Mouse (Mus musculus) olfactory bulb, adult 2 months (tissue): Measurements from ENCODE around the gene Nktr. TPM values are rescaled to one million over a fixed set of nuclear protein-coding genes. Genes with fewer than 3 reads are reported as not detected.
A peak's percentile ranks its signal among the peaks of the same experiment; 100 is the strongest.

Experiments
- H3K27ac ChIP-seq: fragments of 200-500 bp; 2 replicates; pipeline ENCODE4 v1.5.1; 2012; ENCODE audit warnings: low read depth, low read length; ENCODE audit not compliant: insufficient read depth
- H3K4me1 ChIP-seq: fragments of 200-500 bp; 2 replicates; pipeline ENCODE4 v1.6.1; 2012; ENCODE audit warnings: low read length; ENCODE audit not compliant: control insufficient read depth, insufficient read depth
- H3K4me3 ChIP-seq: fragments of 200-500 bp; 2 replicates; pipeline ENCODE4 v1.5.1; 2012; ENCODE audit warnings: mild to moderate bottlenecking, low read depth, low read length, moderate library complexity; ENCODE audit not compliant: insufficient read depth
- CTCF ChIP-seq: fragments of 200-500 bp; IDR thresholded peaks from 2 replicates; pipeline ENCODE4 v1.5.1; 2012; ENCODE audit warnings: low read depth, mild to moderate bottlenecking, low read length, moderate library complexity; ENCODE audit not compliant: insufficient read depth
- POLR2A ChIP-seq: fragments of 200-500 bp; IDR thresholded peaks from 2 replicates; pipeline ENCODE4 v1.6.1; 2012; ENCODE audit warnings: mild to moderate bottlenecking, low read depth, low read length, moderate library complexity; ENCODE audit not compliant: insufficient read depth
- WGBS: fragments of 180-500 bp; shearing (Covaris S2); methylation state at CpG from one replicate; pipeline ENCODE4 v1.1.7; 2018; 5-methylcytosine and 5-hydroxymethylcytosine counted together
- polyA plus RNA-seq: library from polyadenylated mRNA; stranded (reverse); fragments of >200 nt; gene quantifications from 2 replicates; pipeline ENCODE4 v1.2.4, GENCODE M21; 2012; ENCODE audit warnings: low replicate concordance; ENCODE audit not compliant: missing spikeins, insufficient read depth, insufficient read length

The Nktr gene
- polyA plus RNA-seq, 1 experiment, result 164 TPM

DNA sequence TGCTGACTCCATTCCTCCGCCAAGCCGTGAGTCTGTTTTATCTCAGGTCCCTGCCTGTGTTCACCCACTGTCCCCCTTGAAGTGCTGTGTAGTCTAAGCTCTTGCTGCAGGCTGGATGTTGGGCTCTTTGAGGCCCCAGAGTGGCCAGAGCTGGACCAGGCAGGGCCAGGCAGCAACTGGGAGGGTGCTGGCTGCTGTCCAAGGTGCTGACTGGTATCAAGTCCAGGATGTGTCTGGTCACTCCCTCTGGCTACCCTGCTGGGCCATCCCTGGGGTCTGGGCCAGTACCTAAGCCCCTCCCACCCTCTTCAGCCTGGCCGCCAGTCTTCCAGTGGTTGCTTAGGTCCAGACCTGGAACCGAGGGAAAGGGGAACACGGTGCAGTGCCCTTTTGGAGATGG, 72.2 kb downstream of the Nktr start:
- TF ChIP-seq CTCF, result no peak
- TF ChIP-seq POLR2A, result no peak
- peak overlapping the region; percentile 22 for H3K4me3 ChIP-seq
- peaks cover 46% of the 10 kb centered on the region for H3K4me1 ChIP-seq
- WGBS, result 42% methylated on average over 5 of the region's 5 CpGs
- peak overlapping the region; percentile 23; the same call in 1 of the 2 replicates for H3K27ac ChIP-seq

DNA sequence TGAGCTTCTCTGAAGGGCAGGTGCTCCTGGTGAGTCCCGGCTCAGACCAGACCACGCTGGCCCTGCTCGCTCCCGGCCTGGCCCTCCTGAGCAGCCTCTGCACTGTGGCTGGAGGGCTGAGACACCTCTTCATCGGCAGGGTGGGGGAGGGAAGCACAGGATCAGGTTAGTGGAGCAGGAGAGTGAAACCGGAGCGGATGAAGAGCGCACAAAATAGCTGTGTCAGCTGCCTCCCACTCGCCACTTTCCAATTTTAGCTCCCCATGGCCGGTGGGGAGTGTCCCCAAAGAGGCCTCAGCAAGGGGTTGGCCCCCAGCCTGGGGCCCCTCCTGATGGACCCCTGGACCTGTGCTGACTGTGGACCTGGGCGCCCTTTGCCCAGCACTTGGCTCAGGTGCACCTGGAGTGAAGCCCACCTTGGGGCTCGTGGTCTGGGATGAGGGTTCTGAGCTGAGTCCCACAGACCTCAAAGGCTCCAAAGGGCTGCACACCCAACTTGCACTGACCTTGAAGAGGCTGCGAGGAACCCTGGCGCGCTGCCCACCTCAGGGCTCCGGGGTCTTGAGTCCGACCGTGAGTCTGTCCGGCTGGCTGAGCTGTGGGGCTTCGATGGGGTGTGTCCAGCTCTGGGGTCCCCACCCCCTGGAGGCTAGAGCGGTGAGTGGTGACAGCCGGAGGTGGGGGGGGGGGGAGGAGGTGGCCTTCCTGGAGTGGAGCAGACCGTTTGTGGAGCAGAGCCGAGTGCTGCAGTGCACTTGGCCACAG, 73.0 kb downstream of the Nktr start, which contains the start of gene Hhatl:
Hhatl (minus strand) TSS at position 751 of the 765 bp plus-strand sequence.
- H3K4me3 ChIP-seq, result peak within 1 kb of the TSS; percentile 22
- TF ChIP-seq POLR2A (no peak), CTCF (no peak)
- H3K4me1 ChIP-seq, result peaks cover 39% of the 10 kb centered on the region
- peak within 1 kb of the TSS; percentile 23; the same call in 1 of the 2 replicates for H3K27ac ChIP-seq
- 31% methylated on average over 24 of the region's 24 CpGs for WGBS

- TF ChIP-seq POLR2A (no peak), CTCF (no peak)
- Histone ChIP-seq H3K27ac (no peak overlapping the region), H3K4me1 (peaks cover 45% of the 10 kb centered on the region), H3K4me3 (no peak overlapping the region)
- WGBS, result 40% methylated on average over 1 of the region's 1 CpGs
These were observed 76.1 kb downstream of the Nktr start for GRCm38 (mm10) chr9:121794972-121795539.

DNA sequence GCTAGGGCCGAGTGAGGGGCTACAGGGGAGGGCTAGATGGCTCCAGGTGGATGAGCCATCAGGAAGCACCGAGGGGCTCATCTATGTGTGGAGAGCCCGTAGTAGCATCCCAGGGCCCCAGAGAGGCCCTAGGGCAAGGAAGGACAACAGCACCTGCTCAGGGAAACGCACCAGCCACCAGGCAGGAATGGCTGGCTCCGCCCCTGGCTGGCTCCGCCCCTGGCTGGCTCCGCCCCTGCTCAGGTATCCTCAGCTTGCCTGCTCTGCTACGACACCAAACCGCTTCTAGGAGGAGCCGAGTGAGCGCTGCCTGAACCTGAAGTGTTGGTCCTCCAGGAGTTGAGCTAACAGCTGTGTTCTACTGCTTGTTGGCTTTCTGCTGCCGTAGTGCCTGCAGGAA, 78.8 kb downstream of the Nktr start:
- no peak overlapping the region for H3K27ac ChIP-seq
- WGBS, result 56% methylated on average over 12 of the region's 12 CpGs
- TF ChIP-seq POLR2A, result no peak
- TF ChIP-seq CTCF, result no peak
- H3K4me3 ChIP-seq, result no peak overlapping the region
- H3K4me1 ChIP-seq, result peaks cover 21% of the 10 kb centered on the region

DNA sequence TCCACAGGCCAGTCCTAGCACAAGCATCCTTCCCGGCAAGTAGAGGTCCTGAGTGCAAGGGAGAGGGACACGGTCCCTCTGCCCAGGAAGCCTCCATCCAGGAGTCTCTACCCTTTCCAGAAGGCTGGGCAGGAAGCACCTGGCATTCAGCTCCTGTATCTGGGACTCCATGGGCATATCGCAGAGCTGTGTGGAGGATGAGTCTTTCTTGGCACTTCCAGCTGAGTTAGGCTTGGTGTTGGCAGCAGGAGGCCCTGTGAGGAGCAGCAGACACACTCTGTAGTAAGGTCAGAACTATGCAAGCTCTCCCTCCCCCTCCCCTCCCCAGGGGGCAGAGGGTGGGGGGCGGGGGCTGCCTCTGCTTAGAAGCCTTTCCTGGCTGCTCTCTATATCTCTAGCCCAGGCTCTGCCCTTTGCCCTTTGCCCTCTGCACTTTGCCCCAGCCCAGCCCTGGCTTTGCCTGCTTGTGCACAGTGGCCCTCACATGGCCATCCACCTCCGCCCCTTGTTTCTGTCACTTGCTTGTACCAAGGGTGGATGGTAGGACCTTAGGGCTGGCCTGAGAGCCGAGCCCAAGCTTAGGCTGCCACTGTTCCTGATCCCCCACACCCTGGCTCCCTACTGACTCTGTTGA, 80.0 kb downstream of the Nktr start:
- whole genome bisulfite sequencing, result 58% methylated on average over 6 of the region's 6 CpGs
- Histone ChIP-seq H3K4me1 (peaks cover 17% of the 10 kb centered on the region; the same call in 1 of the 2 replicates), H3K27ac (no peak overlapping the region), H3K4me3 (no peak overlapping the region)
- TF ChIP-seq POLR2A (no peak), CTCF (no peak)

DNA sequence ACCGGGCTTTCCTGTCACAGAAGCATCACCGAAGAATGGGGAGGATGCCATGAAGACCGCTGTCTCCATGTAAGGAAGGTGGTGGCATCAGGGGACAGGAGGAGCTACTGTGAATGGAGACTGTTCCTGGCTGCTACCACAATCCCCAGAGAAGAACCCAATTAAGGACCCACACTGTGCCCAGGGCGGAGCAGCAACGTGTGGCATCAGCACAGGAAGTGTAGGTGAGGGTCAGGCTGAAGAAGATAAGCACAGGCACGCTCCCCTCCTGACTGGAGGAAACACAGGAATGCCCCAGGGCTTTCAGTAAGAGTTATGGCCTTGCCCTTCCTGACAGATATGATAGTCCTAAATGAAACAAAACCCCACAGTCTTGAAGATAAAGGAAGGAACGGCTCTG, 83.8 kb downstream of the Nktr start:
- H3K4me1 ChIP-seq, result peaks cover 8% of the 10 kb centered on the region; the same call in 1 of the 2 replicates
- WGBS, result 83% methylated on average over 7 of the region's 7 CpGs
- no peak overlapping the region for H3K4me3 ChIP-seq
- no peak overlapping the region for H3K27ac ChIP-seq
- TF ChIP-seq POLR2A, result no peak
- TF ChIP-seq CTCF, result no peak

Other genes with a start within 250 kb of the Nktr start
- gene Cck, start 223.5 kb upstream of the Nktr start, polyA plus RNA-seq, result not detected in 2 replicates
- not detected in 2 replicates for gene Lyzl4, start 77.1 kb upstream of the Nktr start, polyA plus RNA-seq
- gene Vipr1, start 76.5 kb upstream of the Nktr start, polyA plus RNA-seq, result not detected in 2 replicates
- not detected in 2 replicates for gene Sec22c, start 13.7 kb upstream of the Nktr start, polyA plus RNA-seq
- not detected in 2 replicates for gene Ss18l2, start 8.8 kb upstream of the Nktr start, polyA plus RNA-seq
- not detected in 2 replicates for gene Zfp651, start 40.2 kb downstream of the Nktr start, polyA plus RNA-seq
- not detected in 2 replicates for gene Klhl40, start 58.4 kb downstream of the Nktr start, polyA plus RNA-seq
- not detected in 2 replicates for gene Hhatl, start 73.3 kb downstream of the Nktr start, polyA plus RNA-seq
- not detected in 2 replicates for gene Ccdc13, start 120.3 kb downstream of the Nktr start, polyA plus RNA-seq
- gene Higd1a, start 139.2 kb downstream of the Nktr start, polyA plus RNA-seq, result not detected in 2 replicates
- not detected in 2 replicates for gene Ackr2, start 179.2 kb downstream of the Nktr start, polyA plus RNA-seq
- not detected in 2 replicates for gene Cyp8b1, start 197.1 kb downstream of the Nktr start, polyA plus RNA-seq
- not detected in 2 replicates for gene Fam198a, start 231.8 kb downstream of the Nktr start, polyA plus RNA-seq